8 mouse cellular contexts compared by ENCODE assay signal in the genomic region with DNA sequence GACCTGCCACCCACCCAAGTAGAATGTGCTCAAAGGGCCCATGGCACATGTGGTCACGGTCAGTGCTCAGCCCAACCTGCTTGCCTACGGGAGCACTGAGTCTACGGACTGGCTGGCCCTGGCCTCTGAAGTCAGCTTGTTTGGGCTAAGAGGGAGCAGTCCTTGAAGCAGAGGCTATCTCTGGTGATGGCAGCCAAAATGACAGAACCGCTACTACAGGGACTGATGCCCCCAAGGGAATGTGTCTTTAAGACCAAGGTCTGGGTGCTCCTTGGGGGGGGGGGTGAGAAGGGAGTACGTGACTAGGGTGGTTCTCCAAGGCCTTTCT. TPM values are rescaled to one million over a fixed set of nuclear protein-coding genes. Genes with fewer than 3 reads are reported as not detected.
A peak's percentile ranks its signal among the peaks of the same experiment; 100 is the strongest.
DNase-seq lines count a peak whose midpoint lies in the region; ATAC-seq lines count a peak whose summit lies in the region.

No protein-coding gene starts in this region.

- no peak overlapping the region for H3K9ac ChIP-seq in forebrain, embryonic 14.5 days (ENCODE audit: low read length)
- H3K9ac ChIP-seq in neural tube, embryonic 12.5 days, result no peak overlapping the region

- 60% methylated on average over 5 of the region's 5 CpGs for WGBS in forebrain, embryonic 14.5 days
- WGBS in forebrain, embryonic 10.5 days, result 73% methylated on average over 5 of the region's 5 CpGs
- WGBS in neural tube, embryonic 12.5 days, result 55% methylated on average over 5 of the region's 5 CpGs
- 29% methylated on average over 5 of the region's 5 CpGs for WGBS in limb, embryonic 10.5 days

- H3K27ac ChIP-seq in forebrain, embryonic 14.5 days (ENCODE audit: low read depth, low read length), result no peak overlapping the region
- H3K27ac ChIP-seq in forebrain, embryonic 10.5 days, result no peak overlapping the region
- H3K27ac ChIP-seq in neural tube, embryonic 12.5 days, result no peak overlapping the region
- H3K27ac ChIP-seq in limb, embryonic 10.5 days, result peak overlapping the region; percentile 66

- DNase-seq in forebrain, embryonic 14.5 days (ENCODE audit: low spot score), result no peak
- no peak for DNase-seq in forebrain, embryonic 10.5 days (ENCODE audit: extremely low spot score, low spot score)
- DNase-seq in neural tube, embryonic 10.5 days (ENCODE audit: extremely low spot score, low spot score), result no peak
- no peak for DNase-seq in limb, embryonic 10.5 days (ENCODE audit: low spot score)
- DNase-seq in retina, embryonic 14.5 days (ENCODE audit: low spot score), result no peak
- DNase-seq in layer of hippocampus, postnatal 25 days (ENCODE audit: extremely low spot score in 1 of 2, low spot score in 1 of 2), result no peak

- H3K27me3 ChIP-seq in forebrain, embryonic 14.5 days (replicated peaks; ENCODE audit: control insufficient read depth, insufficient read depth, low read length), result no peaks in the 10 kb centered on the region
- H3K27me3 ChIP-seq in forebrain, embryonic 10.5 days (ENCODE audit: poor library complexity, severe bottlenecking), result peaks cover 15% of the 10 kb centered on the region; the same call in 1 of the 2 replicates
- no peaks in the 10 kb centered on the region; the same call in 1 of the 2 replicates for H3K27me3 ChIP-seq in neural tube, embryonic 12.5 days (replicated peaks)
- H3K27me3 ChIP-seq in limb, embryonic 10.5 days (ENCODE audit: low read depth, poor library complexity, severe bottlenecking), result peaks cover 11% of the 10 kb centered on the region; the same call in 1 of the 2 replicates

- no peaks in the 10 kb centered on the region for H3K9me3 ChIP-seq in forebrain, embryonic 14.5 days (replicated peaks; ENCODE audit: control insufficient read depth, low read length)
- H3K9me3 ChIP-seq in forebrain, embryonic 10.5 days, result no peaks in the 10 kb centered on the region
- no peaks in the 10 kb centered on the region for H3K9me3 ChIP-seq in neural tube, embryonic 12.5 days
- no peaks in the 10 kb centered on the region for H3K9me3 ChIP-seq in limb, embryonic 10.5 days (replicated peaks)

- H3K4me2 ChIP-seq in forebrain, embryonic 14.5 days (ENCODE audit: low read length), result 0 out of 2 replicates have a peak overlapping the region, but pooled peaks have one; percentile 18
- peak overlapping the region; percentile 34; the same call in 1 of the 2 replicates for H3K4me2 ChIP-seq in neural tube, embryonic 12.5 days (replicated peaks)

- H3K4me3 ChIP-seq in forebrain, embryonic 14.5 days (ENCODE audit: low read depth, low read length), result no peak overlapping the region
- H3K4me3 ChIP-seq in forebrain, embryonic 10.5 days, result no peak overlapping the region
- no peak overlapping the region for H3K4me3 ChIP-seq in neural tube, embryonic 12.5 days
- H3K4me3 ChIP-seq in limb, embryonic 10.5 days, result peak overlapping the region; percentile 31

- peak; percentile 36 for ATAC-seq in forebrain, embryonic 14.5 days
- ATAC-seq in neural tube, embryonic 12.5 days (ENCODE audit: low FRiP score, low read depth), result no peak
- no peak for ATAC-seq in frontal cortex, adult (ENCODE audit: low TSS enrichment)

- peaks cover 13% of the 10 kb centered on the region; the same call in 1 of the 2 replicates for H3K4me1 ChIP-seq in forebrain, embryonic 14.5 days (ENCODE audit: control insufficient read depth, insufficient read depth, low read length)
- H3K4me1 ChIP-seq in forebrain, embryonic 10.5 days, result peaks cover 8% of the 10 kb centered on the region; the same call in 1 of the 2 replicates
- H3K4me1 ChIP-seq in neural tube, embryonic 12.5 days, result peaks cover 6% of the 10 kb centered on the region; the same call in 1 of the 2 replicates
- peaks cover 22% of the 10 kb centered on the region for H3K4me1 ChIP-seq in limb, embryonic 10.5 days

- no peaks in the 10 kb centered on the region for H3K36me3 ChIP-seq in forebrain, embryonic 14.5 days (ENCODE audit: control insufficient read depth, insufficient read depth, low read length)
- H3K36me3 ChIP-seq in forebrain, embryonic 10.5 days (replicated peaks), result no peaks in the 10 kb centered on the region
- no peaks in the 10 kb centered on the region for H3K36me3 ChIP-seq in neural tube, embryonic 12.5 days
- no peaks in the 10 kb centered on the region for H3K36me3 ChIP-seq in limb, embryonic 10.5 days

RNA-seq across cellular contexts. Expression of a gene that starts 35.4 kb away (rescaled TPM):
- polyA plus RNA-seq in forebrain, embryonic 14.5 days (2014; fragmentation: Nextera tagmentation; extraction: Ambion mirVana), result 3.9 and 4.2 TPM in 2 replicates
- 0.05 and 0.09 TPM in 2 replicates for polyA plus RNA-seq in forebrain, embryonic 10.5 days (2016; fragmentation: Nextera tagmentation; extraction: Ambion mirVana)
- 2.1 and 3.0 TPM in 2 replicates for polyA plus RNA-seq in neural tube, embryonic 12.5 days (2016; fragmentation: Nextera tagmentation; extraction: Ambion mirVana)
- polyA plus RNA-seq in limb, embryonic 10.5 days (2016; fragmentation: Nextera tagmentation; extraction: Ambion mirVana), result 0.06 and 0.09 TPM in 2 replicates
- 1 to 10 TPM; 8.6 to 8.7 TPM for total RNA-seq in layer of hippocampus, postnatal 25 days (2021)

RNA-seq across cellular contexts. Expression of a gene that starts 47.1 kb away (rescaled TPM):
- 41.6 and 43.7 TPM in 2 replicates for polyA plus RNA-seq in forebrain, embryonic 14.5 days (2014; fragmentation: Nextera tagmentation; extraction: Ambion mirVana)
- polyA plus RNA-seq in forebrain, embryonic 10.5 days (2016; fragmentation: Nextera tagmentation; extraction: Ambion mirVana), result 80.8 and 84.0 TPM in 2 replicates
- 94.1 and 95.6 TPM in 2 replicates for polyA plus RNA-seq in neural tube, embryonic 12.5 days (2016; fragmentation: Nextera tagmentation; extraction: Ambion mirVana)
- polyA plus RNA-seq in limb, embryonic 10.5 days (2016; fragmentation: Nextera tagmentation; extraction: Ambion mirVana), result 106 and 112 TPM in 2 replicates
- total RNA-seq in layer of hippocampus, postnatal 25 days (2021), result 10 to 100 TPM; 21.4 to 23.5 TPM
